Mouse (Mus musculus): ENCODE data around the gene Macc1.

Gene Macc1

DNA sequence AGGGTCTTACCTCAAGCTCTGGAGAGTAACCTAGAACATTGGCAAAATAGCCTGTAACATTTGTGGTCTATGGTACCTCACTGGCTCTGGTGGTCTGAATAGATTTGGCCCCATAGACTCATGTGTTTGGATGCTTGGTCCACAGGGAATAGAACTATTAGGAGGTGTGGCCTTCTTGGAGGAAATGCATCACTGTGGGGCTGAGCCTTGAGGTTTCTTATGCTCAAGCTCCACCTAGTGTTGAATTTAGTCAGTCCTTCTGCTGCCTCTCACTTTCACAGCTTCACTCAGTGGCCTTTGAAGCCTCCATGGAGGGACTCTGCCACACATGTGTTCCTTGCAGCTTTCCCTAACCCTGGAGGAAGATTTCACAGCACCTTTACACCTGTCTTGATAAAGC, 156.2 kb downstream of the Macc1 start:
- ATAC-seq (ENCODE audit: insufficient number of reproducible peaks, low FRiP score, low TSS enrichment): no peak

DNA sequence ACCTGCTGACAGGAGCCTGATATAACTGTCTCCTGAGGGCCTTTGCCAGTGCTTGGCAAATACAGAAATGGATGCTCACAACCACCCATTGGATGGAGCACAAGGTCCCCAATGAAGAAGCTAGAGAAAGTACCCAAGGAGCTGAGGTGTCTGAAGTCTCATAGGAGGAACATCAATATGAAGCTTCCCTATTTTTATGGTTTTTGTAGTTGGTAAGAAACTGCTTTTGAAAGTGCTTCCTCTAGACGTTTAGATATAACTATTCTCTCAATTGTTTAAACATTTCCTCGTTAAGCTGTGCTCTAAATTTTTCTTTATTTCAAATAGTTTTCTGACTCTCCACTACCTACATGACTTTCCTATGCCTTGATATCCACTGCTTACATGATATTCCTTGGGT, 169.2 kb downstream of the Macc1 start:
- no peak for ATAC-seq (ENCODE audit: insufficient number of reproducible peaks, low FRiP score, low TSS enrichment)

DNA sequence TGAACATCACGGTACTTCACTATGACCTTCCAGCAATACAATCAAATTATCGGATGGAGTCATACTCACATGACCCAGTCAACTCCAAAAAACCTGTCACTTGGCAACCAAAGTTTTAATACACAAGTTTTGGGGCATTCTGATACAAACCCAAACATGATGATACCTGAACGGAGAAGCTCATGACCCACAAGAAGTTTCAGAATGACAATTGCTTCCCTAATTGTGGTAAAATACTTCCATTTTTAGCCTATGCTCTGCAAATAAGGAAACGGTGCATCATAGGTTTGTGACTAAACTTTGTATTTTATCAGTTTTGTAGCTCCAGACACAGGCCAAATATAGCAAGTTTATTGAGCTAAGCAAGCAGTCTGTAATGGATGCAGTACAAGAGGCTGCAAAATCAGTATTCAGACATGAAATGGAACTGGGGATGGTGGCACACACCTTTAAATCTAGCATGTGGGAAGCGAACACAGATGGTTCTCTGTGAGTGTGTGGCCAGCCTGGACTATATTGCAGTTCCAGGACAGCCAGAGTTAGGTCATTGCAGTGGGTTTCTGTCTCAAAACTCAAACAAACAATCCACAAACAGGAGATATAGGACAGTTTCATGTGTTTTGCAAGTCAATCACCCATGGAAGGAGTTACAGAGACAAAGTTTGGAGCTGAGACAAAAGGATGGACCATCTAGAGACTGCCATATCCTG, 170.0 kb downstream of the Macc1 start:
- no peak for ATAC-seq (ENCODE audit: insufficient number of reproducible peaks, low FRiP score, low TSS enrichment)

DNA sequence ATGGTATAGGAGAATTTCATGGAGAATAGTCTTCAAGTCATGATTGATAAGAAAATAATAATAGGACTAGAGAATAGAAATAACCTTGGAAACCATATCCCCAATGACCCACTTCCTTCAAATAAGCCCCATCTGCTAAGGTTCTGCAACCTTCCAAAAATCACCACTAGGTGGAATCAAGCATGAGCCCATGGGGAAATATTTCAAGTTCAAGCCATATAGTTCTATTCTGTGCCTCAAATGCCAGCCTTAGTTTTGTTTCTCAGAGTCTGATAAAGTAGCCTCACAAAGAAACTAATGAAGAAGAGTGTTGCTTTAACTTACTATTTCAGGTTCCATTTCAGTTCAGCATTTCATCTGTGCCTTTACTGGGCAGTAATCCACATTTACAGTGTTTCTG, 197.1 kb downstream of the Macc1 start:
- no peak for ATAC-seq (ENCODE audit: insufficient number of reproducible peaks, low FRiP score, low TSS enrichment)

Data from cerebellum, adult (tissue).